Mouse (Mus musculus): Measurements from ENCODE around the gene Khdc1a. TPM values are rescaled to one million over a fixed set of nuclear protein-coding genes. Genes with fewer than 3 reads are reported as not detected.
"Not testable (repeated sequence)": the region's sequence is repeated elsewhere in the genome, so short reads cannot be mapped to it uniquely, and the experiment has no call there.

The Khdc1a gene
- polyA plus RNA-seq, 1 experiment from 2014 or later: not detected

DNA sequence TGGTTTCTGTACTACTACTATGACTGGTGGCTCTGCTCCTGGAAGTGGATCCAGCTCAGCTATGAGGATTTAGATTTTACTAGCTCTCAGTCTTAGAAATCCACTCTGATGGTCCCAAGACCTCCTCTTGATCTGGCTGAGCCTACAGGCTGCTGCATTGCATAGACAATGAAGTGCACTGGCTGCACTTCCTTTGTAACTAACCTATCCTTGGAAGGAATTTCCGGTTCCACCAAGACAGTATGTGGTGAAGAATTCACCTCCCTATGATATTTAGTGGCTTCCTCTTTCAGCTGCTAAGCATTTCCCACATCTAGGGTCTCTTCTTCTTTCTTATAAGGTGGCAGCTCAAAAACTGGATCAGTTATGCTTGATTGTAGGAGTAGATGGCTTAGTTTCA is 24.8 kb upstream of the Khdc1a start:
- Histone ChIP-seq H3K27me3 (no peaks in the 10 kb centered on the region), H3K27ac (replicated peaks) (no peak overlapping the region), H3K4me1 (replicated peaks) (no peaks in the 10 kb centered on the region), H3K9me3 (no peaks in the 10 kb centered on the region), H3K9ac (no peak overlapping the region), H3K36me3 (no peaks in the 10 kb centered on the region), H3K4me2 (no peak overlapping the region), H3K4me3 (no peak overlapping the region)
- WGBS: 75% methylated on average over 1 of the region's 1 CpGs
- no peak for ATAC-seq (ENCODE audit: low FRiP score, low read depth)

DNA sequence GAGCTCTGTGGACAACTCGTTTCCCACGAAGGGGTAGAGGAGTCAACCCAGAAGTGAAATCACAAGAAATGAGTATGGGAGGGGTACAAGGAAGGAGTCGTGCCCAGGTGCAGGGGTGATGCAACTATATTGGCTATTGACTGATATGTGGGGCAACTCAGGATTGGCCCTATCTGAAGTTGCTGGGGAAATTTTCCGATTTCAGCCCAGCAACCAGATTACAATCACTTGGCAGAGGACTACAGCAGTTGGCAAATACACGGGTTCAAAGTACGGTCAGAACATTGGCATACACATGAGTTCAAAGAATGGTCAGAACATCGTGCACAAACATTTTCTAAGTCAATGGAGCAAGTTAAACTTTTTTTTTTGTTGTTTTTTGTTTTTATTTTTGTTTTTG is 22.7 kb upstream of the Khdc1a start:
- Histone ChIP-seq H3K4me2 (no peak overlapping the region), H3K4me3 (no peak overlapping the region), H3K27me3 (no peaks in the 10 kb centered on the region), H3K27ac (replicated peaks) (no peak overlapping the region), H3K9me3 (no peaks in the 10 kb centered on the region), H3K36me3 (no peaks in the 10 kb centered on the region), H3K4me1 (replicated peaks) (no peaks in the 10 kb centered on the region), H3K9ac (no peak overlapping the region)
- ATAC-seq (ENCODE audit: low FRiP score, low read depth): no peak
- 96% methylated on average over 7 of the region's 7 CpGs for whole genome bisulfite sequencing

GRCm38 (mm10) chr1:21331161-21331560 is 18.3 kb upstream of the Khdc1a start:
- not testable (repeated sequence) for H3K9me3 ChIP-seq; H3K4me3 ChIP-seq; H3K9ac ChIP-seq; H3K36me3 ChIP-seq; H3K27ac ChIP-seq (replicated peaks); H3K4me2 ChIP-seq; H3K4me1 ChIP-seq (replicated peaks); H3K27me3 ChIP-seq; ATAC-seq (ENCODE audit: low FRiP score, low read depth)

GRCm38 (mm10) chr1:21333222-21333973 is 16.0 kb upstream of the Khdc1a start:
- no peak for ATAC-seq (ENCODE audit: low FRiP score, low read depth)
- Histone ChIP-seq H3K9me3 (no peaks in the 10 kb centered on the region), H3K4me1 (replicated peaks) (no peaks in the 10 kb centered on the region), H3K4me2 (no peak overlapping the region), H3K4me3 (no peak overlapping the region), H3K36me3 (no peaks in the 10 kb centered on the region), H3K9ac (no peak overlapping the region), H3K27me3 (no peaks in the 10 kb centered on the region), H3K27ac (replicated peaks) (no peak overlapping the region)
- WGBS: 88% methylated on average over 16 of the region's 16 CpGs

DNA sequence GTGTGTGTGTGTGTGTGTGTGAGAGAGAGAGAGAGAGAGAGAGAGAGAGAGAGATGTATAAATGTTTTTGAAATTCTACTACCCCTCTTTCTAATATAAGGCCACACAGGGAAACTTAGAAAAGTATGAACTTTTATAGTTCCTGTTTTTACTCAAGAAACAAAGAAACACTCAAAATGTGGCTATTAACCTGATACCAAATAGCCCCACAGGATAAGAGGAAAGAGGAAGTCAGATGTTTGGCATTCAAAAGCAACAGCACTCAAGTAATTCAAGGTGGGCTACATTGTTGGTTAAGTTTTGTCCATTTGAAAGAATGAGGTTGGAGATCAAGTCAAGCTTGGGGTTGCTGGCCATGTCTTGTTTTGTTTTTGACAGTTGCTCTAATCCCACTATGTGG is 13.6 kb upstream of the Khdc1a start:
- no peak overlapping the region for H3K9ac ChIP-seq
- H3K27ac ChIP-seq (replicated peaks): no peak overlapping the region
- H3K4me1 ChIP-seq (replicated peaks): no peaks in the 10 kb centered on the region
- no peaks in the 10 kb centered on the region for H3K36me3 ChIP-seq
- H3K27me3 ChIP-seq: no peaks in the 10 kb centered on the region
- H3K4me2 ChIP-seq: no peak overlapping the region
- no peaks in the 10 kb centered on the region for H3K9me3 ChIP-seq
- ATAC-seq (ENCODE audit: low FRiP score, low read depth): no peak
- no peak overlapping the region for H3K4me3 ChIP-seq

- no peak for ATAC-seq (ENCODE audit: low FRiP score, low read depth)
- 100% methylated on average over 1 of the region's 1 CpGs for WGBS
Measured at GRCm38 (mm10) chr1:21340745-21341144, 8.7 kb upstream of the Khdc1a start.

GRCm38 (mm10) chr1:21344253-21344652 is 5.2 kb upstream of the Khdc1a start:
- 68% methylated on average over 4 of the region's 4 CpGs for WGBS
- Histone ChIP-seq H3K36me3 (no peaks in the 10 kb centered on the region), H3K4me2 (no peak overlapping the region), H3K9ac (no peak overlapping the region), H3K4me3 (no peak overlapping the region), H3K27ac (replicated peaks) (no peak overlapping the region), H3K4me1 (replicated peaks) (no peaks in the 10 kb centered on the region), H3K27me3 (no peaks in the 10 kb centered on the region), H3K9me3 (no peaks in the 10 kb centered on the region)
- ATAC-seq (ENCODE audit: low FRiP score, low read depth): 0 out of 2 replicates have a peak, but pooled peaks have one; percentile 66

More at GRCm38 (mm10) chr1:21340745-21341144, 8.7 kb upstream of the Khdc1a start:
- H3K4me2 ChIP-seq: no peak overlapping the region
- H3K27ac ChIP-seq (replicated peaks): no peak overlapping the region
- no peaks in the 10 kb centered on the region for H3K4me1 ChIP-seq (replicated peaks)
- no peaks in the 10 kb centered on the region for H3K27me3 ChIP-seq
- H3K9me3 ChIP-seq: no peaks in the 10 kb centered on the region
- no peak overlapping the region for H3K9ac ChIP-seq
- no peaks in the 10 kb centered on the region for H3K36me3 ChIP-seq
- no peak overlapping the region for H3K4me3 ChIP-seq

- H3K27me3 ChIP-seq; H3K4me2 ChIP-seq; H3K27ac ChIP-seq (replicated peaks); H3K36me3 ChIP-seq; H3K9me3 ChIP-seq; ATAC-seq (ENCODE audit: low FRiP score, low read depth); H3K9ac ChIP-seq; H3K4me3 ChIP-seq; H3K4me1 ChIP-seq (replicated peaks): not testable (repeated sequence)
- 92% methylated on average over 7 of the region's 7 CpGs for WGBS
Measured at GRCm38 (mm10) chr1:21344752-21345151, 4.7 kb upstream of the Khdc1a start.

DNA sequence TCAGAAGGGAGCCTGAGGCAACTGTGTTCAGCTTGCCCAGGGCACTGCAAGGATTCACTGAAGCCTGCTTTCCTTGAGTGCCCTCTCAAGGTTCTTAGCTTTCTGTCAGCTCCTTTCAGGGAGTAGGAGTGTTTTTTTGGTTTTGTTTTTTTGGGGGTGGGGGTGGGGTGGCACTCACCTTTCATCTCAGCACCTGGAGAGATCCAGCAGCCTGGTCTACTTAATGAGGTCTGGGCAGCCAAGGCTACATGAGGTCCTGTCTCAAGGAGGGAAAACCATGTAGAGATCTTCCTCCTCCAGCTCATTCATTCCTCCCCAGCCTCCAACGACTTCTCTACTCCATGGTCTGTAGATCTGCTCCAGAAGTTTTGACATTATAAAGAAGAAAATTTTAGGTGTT is 18.6 kb downstream of the Khdc1a start, which contains the start of gene Khdc1c:
Khdc1c (plus strand) TSS at position 301 of the 400 bp plus-strand sequence.
- H3K9ac ChIP-seq; H3K4me3 ChIP-seq; H3K4me1 ChIP-seq (replicated peaks); ATAC-seq (ENCODE audit: low FRiP score, low read depth); H3K4me2 ChIP-seq; H3K9me3 ChIP-seq; H3K27ac ChIP-seq (replicated peaks); H3K36me3 ChIP-seq; H3K27me3 ChIP-seq: not testable (repeated sequence)
- 84% methylated on average over 1 of the region's 1 CpGs for WGBS

GRCm38 (mm10) chr1:21383256-21383655 is 33.8 kb downstream of the Khdc1a start, which contains the start of gene Khdc1b:
TSS of gene Khdc1b (plus strand) at chr1:21383556.
- no peak for ATAC-seq (ENCODE audit: low FRiP score, low read depth)
- no peaks in the 10 kb centered on the region for H3K36me3 ChIP-seq
- WGBS: 91% methylated on average over 1 of the region's 1 CpGs
- no peak within 1 kb of the TSS for H3K4me3 ChIP-seq
- H3K4me1 ChIP-seq (replicated peaks): no peaks in the 10 kb centered on the region
- no peaks in the 10 kb centered on the region for H3K9me3 ChIP-seq
- no peak within 1 kb of the TSS for H3K27ac ChIP-seq (replicated peaks)
- no peaks in the 10 kb centered on the region for H3K27me3 ChIP-seq
- H3K9ac ChIP-seq: no peak within 1 kb of the TSS
- H3K4me2 ChIP-seq: no peak within 1 kb of the TSS

GRCm38 (mm10) chr1:21391138-21391671 is 41.8 kb downstream of the Khdc1a start:
- Histone ChIP-seq H3K9ac (no peak overlapping the region), H3K4me2 (no peak overlapping the region), H3K27ac (replicated peaks) (no peak overlapping the region), H3K4me1 (replicated peaks) (no peaks in the 10 kb centered on the region), H3K36me3 (no peaks in the 10 kb centered on the region), H3K27me3 (no peaks in the 10 kb centered on the region), H3K4me3 (no peak overlapping the region), H3K9me3 (no peaks in the 10 kb centered on the region)
- WGBS: 78% methylated on average over 6 of the region's 6 CpGs
- ATAC-seq (ENCODE audit: low FRiP score, low read depth): no peak

Data from hindbrain, embryonic 15.5 days (tissue).